Mouse (Mus musculus): Measurements from ENCODE around the gene Vmn1r189.
"Not testable (repeated sequence)": the region's sequence is repeated elsewhere in the genome, so short reads cannot be mapped to it uniquely, and the experiment has no call there.

Gene Vmn1r189

GRCm38 (mm10) chr13:22105724-22106123 is at the start of gene Vmn1r189:
TSS of gene Vmn1r189 (minus strand) at chr13:22105824.
- not testable (repeated sequence) for DNase-seq (ENCODE audit: low spot score in 2 of 2)

GRCm38 (mm10) chr13:22136495-22137293 is 31.1 kb upstream of the Vmn1r189 start:
- DNase-seq (ENCODE audit: low spot score in 2 of 2) = not testable (repeated sequence)

- not testable (repeated sequence) for DNase-seq (ENCODE audit: low spot score in 2 of 2)
These were observed 21.5 kb downstream of the Vmn1r189 start, which contains the start of gene Vmn1r188 for GRCm38 (mm10) chr13:22084140-22084539. TSS of gene Vmn1r188 (plus strand) at chr13:22084440.

GRCm38 (mm10) chr13:22063468-22063867 is 42.2 kb downstream of the Vmn1r189 start:
- no peak for DNase-seq (ENCODE audit: low spot score in 2 of 2)

- DNase-seq (ENCODE audit: low spot score in 2 of 2) = no peak
These were observed 44.2 kb downstream of the Vmn1r189 start for GRCm38 (mm10) chr13:22061422-22061821.

GRCm38 (mm10) chr13:22053754-22054153 is 51.9 kb downstream of the Vmn1r189 start:
- no peak for DNase-seq (ENCODE audit: low spot score in 2 of 2)

- no peak for DNase-seq (ENCODE audit: low spot score in 2 of 2)
These were observed 54.1 kb downstream of the Vmn1r189 start for GRCm38 (mm10) chr13:22051523-22051859.

- peak; percentile 93 to 95 for DNase-seq (ENCODE audit: low spot score in 2 of 2)
These were observed 54.8 kb downstream of the Vmn1r189 start for GRCm38 (mm10) chr13:22050591-22051522.
